Mouse (Mus musculus) C2C12 (cell line): ENCODE measurements around the gene Wiz. TPM values are rescaled to one million over a fixed set of nuclear protein-coding genes. Genes with fewer than 3 reads are reported as not detected.

Source experiments
- H3K27me3 ChIP-seq: one replicate; pipeline ENCODE4 v1.6.1; 2011; ENCODE audit not compliant: control insufficient read depth, insufficient read depth, insufficient read length
- H3K36me3 ChIP-seq: one replicate; pipeline ENCODE4 v1.6.1; 2011; ENCODE audit not compliant: control insufficient read depth, insufficient read depth
- H3K4me3 ChIP-seq: one replicate; pipeline ENCODE4 v1.5.1; 2011; ENCODE audit warnings: mild to moderate bottlenecking, control low read depth; ENCODE audit not compliant: poor library complexity, insufficient read depth, severe bottlenecking
- H3K79me2 ChIP-seq: one replicate; pipeline ENCODE4 v1.6.1; 2011; ENCODE audit not compliant: control insufficient read depth, insufficient read depth
- H3K79me3 ChIP-seq: one replicate; pipeline ENCODE4 v1.6.1; 2011; ENCODE audit warnings: low read depth, control low read depth
- H3ac ChIP-seq: one replicate; pipeline ENCODE3; 2011; ENCODE audit warnings: low read depth; ENCODE audit not compliant: control insufficient read depth, insufficient read length
- CEBPB ChIP-seq: IDR thresholded peaks from one replicate; pipeline ENCODE4 v1.6.1; 2011; ENCODE audit warnings: low read depth, mild to moderate bottlenecking, control low read depth, moderate library complexity
- CTCF ChIP-seq: IDR thresholded peaks from one replicate; pipeline ENCODE4 v1.5.1; 2011; ENCODE audit not compliant: control insufficient read depth, insufficient read depth, insufficient read length
- FOSL1 ChIP-seq: IDR thresholded peaks from one replicate; pipeline ENCODE4 v1.8.0; 2011; ENCODE audit warnings: mild to moderate bottlenecking, low read length; ENCODE audit not compliant: poor library complexity, insufficient read depth, severe bottlenecking
- MAX ChIP-seq: IDR thresholded peaks from one replicate; pipeline ENCODE4 v1.6.1; 2011; ENCODE audit warnings: mild to moderate bottlenecking, control low read depth
- MYOD1 ChIP-seq: IDR thresholded peaks from one replicate; pipeline ENCODE4 v1.6.1; 2011; ENCODE audit warnings: low read depth; ENCODE audit not compliant: control insufficient read depth, insufficient read length
- MYOG ChIP-seq: IDR thresholded peaks from one replicate; pipeline ENCODE4 v1.6.1; 2011; ENCODE audit not compliant: control insufficient read depth, insufficient read length; ENCODE audit errors: extremely low read depth
- USF1 ChIP-seq: IDR thresholded peaks from one replicate; pipeline ENCODE4 v1.6.1; 2011; ENCODE audit warnings: low read depth, mild to moderate bottlenecking, control low read depth, moderate library complexity
- polyA plus RNA-seq: library from polyadenylated mRNA; unstranded; fragments of >200 nt; fragmentation: generic; extraction: Trizol; gene quantifications from one replicate; pipeline ENCODE4 v1.2.1, GENCODE M21; 2012; ENCODE audit warnings: missing spikeins

Wiz gene
- polyA plus RNA-seq, 1 experiment = 23.0 TPM

- TF ChIP-seq CTCF = no peak
- TF ChIP-seq MAX = no peak
- TF ChIP-seq USF1 = no peak
- no peak for TF ChIP-seq MYOG
- no peak for TF ChIP-seq MYOD1
- no peak for TF ChIP-seq FOSL1
- TF ChIP-seq CEBPB = no peak
- no peak overlapping the region for H3ac ChIP-seq
- no peak overlapping the region for H3K4me3 ChIP-seq
- H3K79me3 ChIP-seq = no peaks in the 10 kb centered on the region
- no peaks in the 10 kb centered on the region for H3K79me2 ChIP-seq
- H3K36me3 ChIP-seq = no peaks in the 10 kb centered on the region
- no peaks in the 10 kb centered on the region for H3K27me3 ChIP-seq
Observed at GRCm38 (mm10) chr17:32377137-32377536, 12.1 kb downstream of the Wiz start.

GRCm38 (mm10) chr17:32376475-32376874 lies 12.8 kb downstream of the Wiz start:
- H3K36me3 ChIP-seq = no peaks in the 10 kb centered on the region
- no peak overlapping the region for H3K4me3 ChIP-seq
- TF ChIP-seq USF1 (no peak), CEBPB (no peak), CTCF (no peak), FOSL1 (no peak), MYOG (no peak), MYOD1 (no peak), MAX (no peak)
- no peaks in the 10 kb centered on the region for H3K79me2 ChIP-seq
- H3ac ChIP-seq = no peak overlapping the region
- no peaks in the 10 kb centered on the region for H3K79me3 ChIP-seq
- H3K27me3 ChIP-seq = no peaks in the 10 kb centered on the region

GRCm38 (mm10) chr17:32368991-32369578 lies 20.2 kb downstream of the Wiz start:
- H3K79me3 ChIP-seq = peaks cover 2% of the 10 kb centered on the region
- H3K27me3 ChIP-seq = no peaks in the 10 kb centered on the region
- H3K79me2 ChIP-seq = peaks cover 1% of the 10 kb centered on the region
- TF ChIP-seq MYOG (no peak), FOSL1 (no peak), MAX (no peak), CTCF (no peak), MYOD1 (no peak), CEBPB (no peak), USF1 (no peak)
- H3K4me3 ChIP-seq = no peak overlapping the region
- H3ac ChIP-seq = no peak overlapping the region
- H3K36me3 ChIP-seq = no peaks in the 10 kb centered on the region

GRCm38 (mm10) chr17:32367706-32368105 lies 21.5 kb downstream of the Wiz start:
- H3K79me3 ChIP-seq = peaks cover 12% of the 10 kb centered on the region
- no peak for TF ChIP-seq CEBPB
- no peak for TF ChIP-seq CTCF
- no peak for TF ChIP-seq MYOG
- TF ChIP-seq FOSL1 = no peak
- no peak for TF ChIP-seq MYOD1
- TF ChIP-seq USF1 = no peak
- TF ChIP-seq MAX = no peak
- H3ac ChIP-seq = no peak overlapping the region
- H3K4me3 ChIP-seq = no peak overlapping the region
- no peaks in the 10 kb centered on the region for H3K36me3 ChIP-seq
- no peaks in the 10 kb centered on the region for H3K27me3 ChIP-seq
- H3K79me2 ChIP-seq = peaks cover 15% of the 10 kb centered on the region

DNA sequence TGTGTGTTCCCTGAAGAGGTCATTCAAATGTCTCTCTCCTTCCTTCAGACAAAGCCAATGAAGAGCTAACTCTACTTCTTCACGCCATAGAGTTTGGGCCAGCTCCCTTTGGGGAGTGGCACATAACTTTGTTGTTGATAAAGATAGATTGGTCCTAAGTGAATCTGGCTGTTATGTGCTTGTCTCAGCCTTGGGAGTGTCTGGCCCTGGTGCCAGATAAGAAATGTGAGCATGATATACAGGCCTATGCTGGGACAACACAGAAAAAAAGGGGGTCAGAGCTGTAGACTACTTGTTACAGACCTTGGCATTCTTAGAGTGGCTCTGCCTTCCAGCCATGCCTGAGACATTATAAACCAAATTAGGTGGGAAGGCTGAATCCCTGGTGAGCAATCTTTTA lies 23.9 kb downstream of the Wiz start:
- H3K79me2 ChIP-seq = peaks cover 32% of the 10 kb centered on the region
- peaks cover 27% of the 10 kb centered on the region for H3K79me3 ChIP-seq
- no peak overlapping the region for H3K4me3 ChIP-seq
- H3ac ChIP-seq = no peak overlapping the region
- no peaks in the 10 kb centered on the region for H3K27me3 ChIP-seq
- TF ChIP-seq CEBPB = no peak
- TF ChIP-seq MAX = no peak
- no peak for TF ChIP-seq USF1
- TF ChIP-seq MYOD1 = no peak
- TF ChIP-seq MYOG = no peak
- TF ChIP-seq CTCF = no peak
- H3K36me3 ChIP-seq = peaks cover 19% of the 10 kb centered on the region

DNA sequence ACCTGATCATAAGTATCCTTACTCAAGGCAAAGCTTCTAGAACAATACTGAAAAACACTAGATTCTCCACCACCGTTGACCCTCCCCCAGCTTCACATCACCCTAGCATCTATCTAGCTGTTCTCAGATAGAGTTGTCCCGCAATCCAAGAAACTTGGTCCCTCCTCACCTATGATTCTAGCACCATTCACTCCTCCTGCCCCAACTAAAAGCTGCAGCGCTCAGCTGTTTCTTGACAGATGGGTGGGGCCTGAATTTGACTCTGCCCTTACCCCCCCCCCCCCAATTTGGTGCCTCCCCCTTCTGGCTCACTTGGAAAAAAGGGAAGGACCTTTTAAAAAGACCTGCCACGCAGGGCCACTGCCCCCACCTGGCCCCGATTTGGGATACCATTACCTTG lies 24.4 kb downstream of the Wiz start:
- peaks cover 27% of the 10 kb centered on the region for H3K79me3 ChIP-seq
- H3ac ChIP-seq = no peak overlapping the region
- H3K36me3 ChIP-seq = peaks cover 20% of the 10 kb centered on the region
- peak overlapping the region; percentile 86 for H3K4me3 ChIP-seq
- no peaks in the 10 kb centered on the region for H3K27me3 ChIP-seq
- H3K79me2 ChIP-seq = peaks cover 32% of the 10 kb centered on the region
- TF ChIP-seq FOSL1 (no peak), MYOD1 (no peak)
